ENCODE assay signal across 20 mouse cellular contexts in the genomic region with DNA sequence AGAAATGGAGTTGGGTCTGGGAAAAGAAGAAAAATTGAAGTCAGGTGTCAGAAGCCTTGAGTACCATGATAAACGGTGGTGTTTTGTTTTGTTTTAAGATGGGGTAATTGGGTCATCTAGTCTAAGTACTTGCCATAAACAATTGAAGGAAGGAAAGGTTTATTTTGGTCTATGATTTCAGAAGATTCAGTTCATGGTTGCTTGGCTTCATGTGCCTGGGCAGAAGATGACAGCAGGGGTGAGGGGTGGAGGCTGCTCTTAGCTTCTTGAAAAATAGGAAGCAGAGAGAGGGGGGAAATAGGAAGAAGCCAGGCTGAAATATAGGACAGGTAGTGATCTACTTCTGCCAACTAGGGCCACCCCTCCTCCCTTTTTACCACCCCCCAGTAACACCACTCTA. TPM values are rescaled to one million over a fixed set of nuclear protein-coding genes. Genes with fewer than 3 reads are reported as not detected.
A peak's percentile ranks its signal among the peaks of the same experiment; 100 is the strongest.
DNase-seq lines count a peak whose midpoint lies in the region; ATAC-seq and TF ChIP-seq lines count a peak whose summit lies in the region.
"Had no signal": no experiment of that assay in that cellular context is flagged by ENCODE, and none has a peak within 500 bp of the region (broad histone marks: within the 10 kb centered on the region; RNA-seq: fewer than 3 reads in every experiment).

No protein-coding gene starts in this region.

- intact Hi-C loops in heart, adult 2 months (cut with DNase I): loop anchor here (2.0 kb wide), 1 partner anchor 29 kb away; no protein-coding TSS in a partner anchor
- intact Hi-C loops in heart, postnatal 36 days (cut with DNase I): no loop called here

- no peak for TF ChIP-seq CTCF in heart, adult 2 months (IDR thresholded peaks at IDR 0.05)

- no peak for DNase-seq in heart, adult 2 months
- no peak for DNase-seq in heart, postnatal 36 days
- no peak for DNase-seq in lung, postnatal 4 days
- no peak for DNase-seq in limb, embryonic 10.5 days (ENCODE audit: low spot score)
- DNase-seq in spleen, adult 18-20 months: no peak
- DNase-seq: cerebellum, adult 9-11 months; gastrocnemius, postnatal 25 days; midbrain, embryonic 14.5 days; right cerebral cortex, adult 18-20 months; thymus, postnatal 36 days had no signal

- no peak for TF ChIP-seq POLR2A in heart, adult 2 months (IDR thresholded peaks at IDR 0.05; ENCODE audit: insufficient read depth, low read depth, low read length)

- H3K79me2 ChIP-seq in heart, adult 2 months (replicated peaks; ENCODE audit: control insufficient read depth, insufficient read depth, low read length): 0 out of 2 replicates have a peak, but pooled peaks cover 3% of the 10 kb centered on the region

- H3K4me2 ChIP-seq in kidney, embryonic 16.5 days (replicated peaks; ENCODE audit: low read depth, low read length): no peak overlapping the region
- no peak overlapping the region for H3K4me2 ChIP-seq in kidney, embryonic 15.5 days
- no peak overlapping the region; the same call in 1 of the 2 replicates for H3K4me2 ChIP-seq in lung, embryonic 16.5 days (ENCODE audit: low read depth, low read length)
- H3K4me2 ChIP-seq: forebrain, embryonic 13.5 days; heart, embryonic 12.5 days; hindbrain, embryonic 13.5 days; limb, embryonic 13.5 days; neural tube, embryonic 13.5 days had no signal

- H3K9me3 ChIP-seq in kidney, embryonic 16.5 days (ENCODE audit: low read length): no peaks in the 10 kb centered on the region
- H3K9me3 ChIP-seq in kidney, embryonic 15.5 days (replicated peaks): no peaks in the 10 kb centered on the region
- H3K9me3 ChIP-seq in lung, embryonic 16.5 days (ENCODE audit: control insufficient read depth, low read length): no peaks in the 10 kb centered on the region
- no peaks in the 10 kb centered on the region for H3K9me3 ChIP-seq in limb, embryonic 10.5 days (replicated peaks)
- H3K9me3 ChIP-seq: forebrain, embryonic 13.5 days; heart, embryonic 12.5 days; hindbrain, embryonic 13.5 days; limb, embryonic 13.5 days; megakaryocyte, embryonic 14.5 days; neural tube, embryonic 13.5 days had no signal

- WGBS in heart, adult 2 months: 47% methylated on average over 1 of the region's 1 CpGs
- WGBS in kidney, embryonic 16.5 days: 64% methylated on average over 1 of the region's 1 CpGs
- WGBS in kidney, embryonic 15.5 days: 67% methylated on average over 1 of the region's 1 CpGs
- WGBS in lung, embryonic 16.5 days: 49% methylated on average over 1 of the region's 1 CpGs
- WGBS in limb, embryonic 10.5 days: 81% methylated on average over 1 of the region's 1 CpGs

- H3K27ac ChIP-seq in heart, adult 2 months: peak overlapping the region; percentile 79
- peak overlapping the region; percentile 9; the same call in 1 of the 2 replicates for H3K27ac ChIP-seq in kidney, embryonic 16.5 days (ENCODE audit: low read length)
- H3K27ac ChIP-seq in kidney, embryonic 15.5 days: no peak overlapping the region
- H3K27ac ChIP-seq in lung, embryonic 16.5 days (ENCODE audit: low read length): peak overlapping the region; percentile 41; the same call in 1 of the 2 replicates
- 0 out of 2 replicates have a peak overlapping the region, but pooled peaks have one; percentile 54 for H3K27ac ChIP-seq in limb, embryonic 10.5 days
- H3K27ac ChIP-seq: forebrain, embryonic 13.5 days; hindbrain, embryonic 13.5 days; limb, embryonic 13.5 days; neural tube, embryonic 13.5 days had no signal

- peaks cover 15% of the 10 kb centered on the region for H3K4me1 ChIP-seq in heart, adult 2 months (ENCODE audit: control insufficient read depth, insufficient read depth, low read length)
- peaks cover 6% of the 10 kb centered on the region; the same call in 1 of the 2 replicates for H3K4me1 ChIP-seq in kidney, embryonic 16.5 days (ENCODE audit: insufficient read depth, low read length)
- peaks cover 5% of the 10 kb centered on the region; the same call in 1 of the 2 replicates for H3K4me1 ChIP-seq in kidney, embryonic 15.5 days
- peaks cover 6% of the 10 kb centered on the region; the same call in 1 of the 2 replicates for H3K4me1 ChIP-seq in lung, embryonic 16.5 days (replicated peaks; ENCODE audit: control insufficient read depth, insufficient read depth, low read length)
- peaks cover 23% of the 10 kb centered on the region for H3K4me1 ChIP-seq in limb, embryonic 10.5 days
- H3K4me1 ChIP-seq: forebrain, embryonic 13.5 days; hindbrain, embryonic 13.5 days; neural tube, embryonic 13.5 days had no signal

- no peak overlapping the region for H3K9ac ChIP-seq in heart, adult 2 months (ENCODE audit: low read depth, low read length)
- no peak overlapping the region for H3K9ac ChIP-seq in kidney, embryonic 16.5 days (replicated peaks; ENCODE audit: low read length)
- no peak overlapping the region for H3K9ac ChIP-seq in kidney, embryonic 15.5 days
- H3K9ac ChIP-seq in lung, embryonic 16.5 days (ENCODE audit: low read length): no peak overlapping the region
- H3K9ac ChIP-seq: forebrain, embryonic 13.5 days; heart, embryonic 12.5 days; hindbrain, embryonic 13.5 days; limb, embryonic 13.5 days; neural tube, embryonic 13.5 days had no signal

- no peaks in the 10 kb centered on the region for H3K27me3 ChIP-seq in heart, adult 2 months (ENCODE audit: control insufficient read depth, insufficient read depth, low read length)
- H3K27me3 ChIP-seq in kidney, embryonic 16.5 days (ENCODE audit: insufficient read depth, low read length): no peaks in the 10 kb centered on the region
- H3K27me3 ChIP-seq in kidney, embryonic 15.5 days: no peaks in the 10 kb centered on the region
- H3K27me3 ChIP-seq in lung, embryonic 16.5 days (ENCODE audit: control insufficient read depth, insufficient read depth, low read depth, low read length): no peaks in the 10 kb centered on the region
- H3K27me3 ChIP-seq in limb, embryonic 10.5 days (ENCODE audit: low read depth, poor library complexity, severe bottlenecking): no peaks in the 10 kb centered on the region
- H3K27me3 ChIP-seq: forebrain, embryonic 13.5 days; heart, embryonic 12.5 days; hindbrain, embryonic 13.5 days; limb, embryonic 13.5 days; megakaryocyte, embryonic 14.5 days; neural tube, embryonic 13.5 days had no signal

- peaks cover 23% of the 10 kb centered on the region for H3K36me3 ChIP-seq in heart, adult 2 months (ENCODE audit: control insufficient read depth, insufficient read depth, low read length)
- no peaks in the 10 kb centered on the region for H3K36me3 ChIP-seq in kidney, embryonic 16.5 days (ENCODE audit: insufficient read depth, low read length)
- H3K36me3 ChIP-seq in kidney, embryonic 15.5 days: no peaks in the 10 kb centered on the region
- H3K36me3 ChIP-seq in lung, embryonic 16.5 days (ENCODE audit: control insufficient read depth, insufficient read depth, low read length): no peaks in the 10 kb centered on the region
- H3K36me3 ChIP-seq in limb, embryonic 10.5 days: no peaks in the 10 kb centered on the region
- H3K36me3 ChIP-seq: heart, embryonic 12.5 days; hindbrain, embryonic 13.5 days; limb, embryonic 13.5 days; neural tube, embryonic 13.5 days had no signal

- no peak for ATAC-seq in kidney, embryonic 16.5 days (ENCODE audit: low FRiP score, low TSS enrichment)
- no peak for ATAC-seq in kidney, embryonic 15.5 days (replicated peaks; ENCODE audit: low FRiP score)
- peak; percentile 41 for ATAC-seq in lung, embryonic 16.5 days (ENCODE audit: low read depth)
- ATAC-seq: forebrain, embryonic 13.5 days; inflammation-experienced regulatory T-cells, adult 6 months had no signal

- TF ChIP-seq EP300 in heart, adult 2 months (IDR thresholded peaks at IDR 0.05; ENCODE audit: insufficient read depth, low read depth, low read length): no peak

- H3K4me3 ChIP-seq in heart, adult 2 months: no peak overlapping the region
- no peak overlapping the region for H3K4me3 ChIP-seq in kidney, embryonic 16.5 days (ENCODE audit: low read length)
- H3K4me3 ChIP-seq in kidney, embryonic 15.5 days (replicated peaks): no peak overlapping the region
- no peak overlapping the region for H3K4me3 ChIP-seq in lung, embryonic 16.5 days (ENCODE audit: low read length)
- H3K4me3 ChIP-seq in limb, embryonic 10.5 days: no peak overlapping the region
- H3K4me3 ChIP-seq: forebrain, embryonic 13.5 days; heart, embryonic 12.5 days; hindbrain, embryonic 13.5 days; limb, embryonic 13.5 days; megakaryocyte, embryonic 14.5 days; neural tube, embryonic 13.5 days had no signal

RNA-seq across cellular contexts. Expression of a gene that starts 30.2 kb away (rescaled TPM):
- 10 to 100 TPM; 22.0 to 22.7 TPM for total RNA-seq in heart, adult 2 months (2021)
- 3.7 and 7.0 TPM in 2 replicates for polyA plus RNA-seq in heart, adult 2 months (2012; rRNA removed)
- total RNA-seq in heart, postnatal 36 days (2021): 10 to 100 TPM; 20.7 to 22.0 TPM
- 37.0 and 39.1 TPM in 2 replicates for polyA plus RNA-seq in kidney, embryonic 16.5 days (2015; fragmentation: Nextera tagmentation; extraction: Ambion mirVana)
- 40.8 and 41.2 TPM in 2 replicates for polyA plus RNA-seq in kidney, embryonic 15.5 days (2015; fragmentation: Nextera tagmentation; extraction: Ambion mirVana)
- 39.1 and 43.1 TPM in 2 replicates for polyA plus RNA-seq in lung, embryonic 16.5 days (2015; fragmentation: Nextera tagmentation; extraction: Ambion mirVana)
- polyA plus RNA-seq in limb, embryonic 10.5 days (2016; fragmentation: Nextera tagmentation; extraction: Ambion mirVana): 39.2 and 41.0 TPM in 2 replicates

RNA-seq across cellular contexts. Expression of a gene that starts 30.5 kb away (rescaled TPM):
- 10 to 100 TPM; 13.3 to 13.7 TPM for total RNA-seq in heart, adult 2 months (2021)
- 6.6 and 11.3 TPM in 2 replicates for polyA plus RNA-seq in heart, adult 2 months (2012; rRNA removed)
- 10 to 100 TPM; 13.8 to 17.4 TPM for total RNA-seq in heart, postnatal 36 days (2021)
- polyA plus RNA-seq in kidney, embryonic 16.5 days (2015; fragmentation: Nextera tagmentation; extraction: Ambion mirVana): 10.2 and 10.3 TPM in 2 replicates
- 13.7 and 14.7 TPM in 2 replicates for polyA plus RNA-seq in kidney, embryonic 15.5 days (2015; fragmentation: Nextera tagmentation; extraction: Ambion mirVana)
- 14.0 and 14.5 TPM in 2 replicates for polyA plus RNA-seq in lung, embryonic 16.5 days (2015; fragmentation: Nextera tagmentation; extraction: Ambion mirVana)
- polyA plus RNA-seq in limb, embryonic 10.5 days (2016; fragmentation: Nextera tagmentation; extraction: Ambion mirVana): 3.6 and 5.8 TPM in 2 replicates

RNA-seq across cellular contexts. Expression of a gene that starts 59.9 kb away (rescaled TPM):
- total RNA-seq in heart, adult 2 months (2021): under 1 TPM; 0.10 to 0.14 TPM
- polyA plus RNA-seq in heart, adult 2 months (2012; rRNA removed): 0.08 and 0.20 TPM in 2 replicates
- under 1 TPM; 0.16 to 0.17 TPM for total RNA-seq in heart, postnatal 36 days (2021)
- polyA plus RNA-seq in kidney, embryonic 16.5 days (2015; fragmentation: Nextera tagmentation; extraction: Ambion mirVana): 3.1 and 4.0 TPM in 2 replicates
- 3.5 and 3.7 TPM in 2 replicates for polyA plus RNA-seq in kidney, embryonic 15.5 days (2015; fragmentation: Nextera tagmentation; extraction: Ambion mirVana)
- 3.8 and 4.3 TPM in 2 replicates for polyA plus RNA-seq in lung, embryonic 16.5 days (2015; fragmentation: Nextera tagmentation; extraction: Ambion mirVana)
- 5.3 TPM in 2 replicates for polyA plus RNA-seq in limb, embryonic 10.5 days (2016; fragmentation: Nextera tagmentation; extraction: Ambion mirVana)
- total RNA-seq: gastrocnemius, postnatal 25 days had no signal
